Mouse (Mus musculus) cortical plate, adult 2 months (tissue): ENCODE measurements around the gene Gpld1. TPM values are rescaled to one million over a fixed set of nuclear protein-coding genes. Genes with fewer than 3 reads are reported as not detected.
A peak's percentile ranks its signal among the peaks of the same experiment; 100 is the strongest.

Source experiments
- H3K27ac ChIP-seq: fragments of 200-500 bp; 2 replicates; pipeline ENCODE4 v1.5.1; 2012; ENCODE audit warnings: low read length, control low read depth, inconsistent platforms; ENCODE audit not compliant: insufficient read depth
- H3K4me1 ChIP-seq: fragments of 200-500 bp; 2 replicates; pipeline ENCODE4 v1.6.1; 2011; ENCODE audit warnings: low read length; ENCODE audit not compliant: control insufficient read depth, insufficient read depth
- H3K4me3 ChIP-seq: fragments of 200-500 bp; 2 replicates; pipeline ENCODE4 v1.5.1; 2011; ENCODE audit warnings: mild to moderate bottlenecking, low read length, control low read depth; ENCODE audit not compliant: insufficient read depth
- CTCF ChIP-seq: fragments of 200-500 bp; IDR thresholded peaks from 2 replicates; pipeline ENCODE4 v1.5.1; 2011; ENCODE audit warnings: mild to moderate bottlenecking, control low read depth, low read length; ENCODE audit not compliant: insufficient read depth; ENCODE audit errors: extremely low read depth
- POLR2A ChIP-seq: fragments of 200-500 bp; IDR thresholded peaks from 2 replicates; pipeline ENCODE4 v1.6.1; 2011; ENCODE audit warnings: mild to moderate bottlenecking, low read length, control low read depth; ENCODE audit not compliant: insufficient read depth; ENCODE audit errors: extremely low read depth
- polyA plus RNA-seq: library from polyadenylated mRNA; depleted of rRNA; stranded (reverse); fragments of >200 nt; gene quantifications from 2 replicates; pipeline ENCODE4 v1.2.3, GENCODE M21; 2012

Gene Gpld1
- polyA plus RNA-seq, 1 experiment: 22.6 TPM

DNA sequence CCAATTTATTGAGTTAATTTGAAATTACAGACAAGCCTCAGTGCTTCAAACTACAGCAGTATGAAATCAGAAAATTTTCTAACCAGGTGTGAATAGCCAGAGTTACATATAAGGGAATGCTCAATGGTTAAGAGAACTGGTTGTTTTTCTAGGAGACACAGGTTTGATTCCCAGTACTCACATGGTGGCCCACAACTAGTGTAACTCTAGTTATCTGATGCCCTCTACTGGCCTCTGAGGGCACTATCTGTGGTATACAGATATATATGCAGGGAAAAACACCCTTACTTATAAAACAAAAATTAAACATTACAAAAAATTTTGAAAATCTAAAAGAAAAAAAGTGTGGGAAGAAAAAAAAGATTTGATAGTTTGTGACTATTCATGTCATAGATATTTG is 60.0 kb downstream of the Gpld1 start:
- H3K4me3 ChIP-seq: no peak overlapping the region
- H3K27ac ChIP-seq: no peak overlapping the region
- H3K4me1 ChIP-seq: no peaks in the 10 kb centered on the region
- TF ChIP-seq CTCF (0 out of 2 replicates have a peak, but pooled peaks have one; percentile 2), POLR2A (no peak)

DNA sequence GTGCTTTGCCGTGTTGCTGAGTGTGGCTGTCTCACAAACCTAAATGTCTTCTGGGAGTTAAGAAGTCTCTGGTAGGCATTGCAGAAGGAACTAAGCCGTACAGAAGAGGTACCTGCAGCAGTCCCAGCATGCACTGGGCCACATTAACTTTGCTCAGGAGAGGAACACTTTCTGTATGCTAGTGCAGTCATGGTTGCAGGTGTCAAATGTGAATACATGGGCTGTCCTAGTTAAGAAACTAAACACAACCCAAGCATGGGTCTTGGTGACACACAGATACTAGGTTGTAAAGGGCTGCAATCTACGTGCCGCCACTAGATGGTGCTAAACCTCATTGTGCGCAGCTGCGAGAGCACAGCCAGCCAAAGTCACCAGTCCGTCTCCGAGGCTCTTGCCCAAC is 64.2 kb downstream of the Gpld1 start:
- TF ChIP-seq POLR2A: no peak
- no peak for TF ChIP-seq CTCF
- no peak overlapping the region for H3K4me3 ChIP-seq
- no peaks in the 10 kb centered on the region for H3K4me1 ChIP-seq
- no peak overlapping the region for H3K27ac ChIP-seq

DNA sequence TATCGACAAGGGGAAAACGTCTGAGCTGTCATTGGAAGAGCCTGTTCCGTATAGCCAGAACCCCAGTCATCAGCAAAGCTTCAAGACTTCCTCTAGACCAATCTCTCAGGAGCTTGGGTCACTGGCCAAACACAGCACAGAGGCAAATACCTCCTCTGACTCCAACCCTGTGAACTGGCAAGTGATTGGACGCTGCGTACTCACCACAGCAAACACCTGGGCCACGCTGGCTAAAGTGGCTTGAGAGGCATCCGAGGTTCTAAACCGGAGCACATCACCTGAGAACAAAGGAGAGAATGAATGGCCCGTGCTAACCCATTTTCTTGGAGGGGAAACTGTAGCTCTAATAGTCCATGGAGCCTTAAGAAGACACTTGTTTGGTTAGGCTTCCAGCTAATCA is 75.4 kb downstream of the Gpld1 start:
- Histone ChIP-seq H3K4me3 (no peak overlapping the region), H3K27ac (no peak overlapping the region), H3K4me1 (peaks cover 2% of the 10 kb centered on the region; the same call in 1 of the 2 replicates)
- TF ChIP-seq CTCF: no peak
- TF ChIP-seq POLR2A: no peak

DNA sequence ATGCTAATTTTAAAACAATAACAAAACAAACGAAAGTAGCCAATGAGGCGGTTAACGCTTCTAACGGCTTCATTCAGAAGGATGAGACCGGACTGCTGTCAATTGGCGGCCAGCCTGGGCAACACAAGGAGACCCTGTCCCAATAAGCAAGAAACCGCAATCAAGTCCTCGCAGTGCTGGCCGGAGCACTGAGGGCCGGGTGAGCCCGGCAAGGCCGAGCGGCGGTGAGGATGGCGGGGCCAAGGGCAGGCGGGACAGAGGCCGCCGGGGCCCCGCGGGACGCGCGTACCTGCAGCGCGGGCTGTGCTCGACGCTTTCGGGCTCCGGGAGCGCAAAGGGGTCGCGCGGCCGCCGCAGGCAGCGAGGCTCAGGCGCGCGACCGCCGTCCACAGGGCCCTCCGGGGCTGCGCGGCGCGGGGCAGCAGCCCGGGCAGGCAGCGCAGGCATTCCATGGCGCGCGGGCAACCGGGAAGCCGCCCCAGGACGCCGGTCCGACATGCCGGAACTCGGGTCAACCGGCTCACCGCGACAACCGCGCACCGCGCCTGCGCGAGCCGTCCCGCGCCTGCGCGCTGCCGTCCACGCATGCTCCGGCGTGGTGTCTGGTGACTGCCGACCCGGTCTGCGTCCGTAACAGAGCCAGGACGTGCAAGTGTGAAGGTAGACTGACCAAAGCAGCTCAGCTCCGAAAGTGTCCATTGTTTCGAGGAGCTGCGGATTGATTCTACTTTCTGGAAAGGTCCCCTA is 77.0 kb downstream of the Gpld1 start, which contains the start of gene Mrs2:
TSS of gene Mrs2 (minus strand) at position 587 of the 747 bp plus-strand sequence.
- no peak for TF ChIP-seq CTCF
- peak; percentile 94 for TF ChIP-seq POLR2A
- H3K27ac ChIP-seq: peak within 1 kb of the TSS; percentile 63; the same call in 1 of the 2 replicates
- peaks cover 2% of the 10 kb centered on the region; the same call in 1 of the 2 replicates for H3K4me1 ChIP-seq
- H3K4me3 ChIP-seq: peak within 1 kb of the TSS; percentile 73

DNA sequence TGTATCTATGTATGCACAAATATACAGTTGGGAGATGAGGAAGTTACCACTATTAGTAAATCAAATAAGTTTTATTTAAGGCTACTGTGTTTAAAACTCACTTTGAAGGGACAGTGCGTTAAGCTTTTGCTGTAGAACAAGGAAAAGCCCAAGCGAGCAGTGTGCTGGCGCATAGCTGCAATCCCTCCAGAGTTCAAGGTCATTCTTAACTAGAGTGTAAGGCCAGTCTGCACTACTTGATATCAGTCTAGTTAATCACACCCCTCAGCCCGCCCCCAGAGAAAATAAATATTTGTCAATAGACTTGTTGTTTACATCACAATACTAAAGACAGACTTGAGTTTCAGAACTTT is 77.6 kb downstream of the Gpld1 start:
- TF ChIP-seq CTCF: no peak
- TF ChIP-seq POLR2A: no peak
- peak overlapping the region; percentile 73 for H3K4me3 ChIP-seq
- 0 out of 2 replicates have a peak overlapping the region, but pooled peaks have one; percentile 1 for H3K27ac ChIP-seq
- H3K4me1 ChIP-seq: peaks cover 2% of the 10 kb centered on the region; the same call in 1 of the 2 replicates

DNA sequence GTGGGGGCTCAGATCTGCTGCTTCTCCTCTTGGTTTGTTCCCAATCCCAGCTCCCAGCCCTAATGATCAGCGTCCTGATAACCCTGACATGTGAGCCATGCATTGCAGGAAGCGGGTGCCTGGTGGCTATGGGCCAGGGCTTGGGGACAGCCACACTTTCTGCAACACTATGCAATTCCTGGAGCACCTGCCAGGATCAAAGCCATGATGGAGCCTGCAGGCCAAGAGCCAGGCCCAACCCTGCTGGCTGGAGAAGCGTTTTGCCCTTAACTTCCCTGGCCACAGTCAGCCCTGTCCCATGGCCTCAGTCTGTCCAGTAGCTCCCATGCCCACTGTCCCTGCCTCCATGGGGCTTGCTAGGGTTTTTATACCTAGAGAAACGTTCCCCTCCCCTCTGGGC is 79.4 kb downstream of the Gpld1 start:
- Histone ChIP-seq H3K4me1 (peaks cover 2% of the 10 kb centered on the region; the same call in 1 of the 2 replicates), H3K27ac (no peak overlapping the region), H3K4me3 (no peak overlapping the region)
- no peak for TF ChIP-seq CTCF
- no peak for TF ChIP-seq POLR2A

GRCm38 (mm10) chr13:25023129-25023528 is 80.2 kb downstream of the Gpld1 start:
- peaks cover 2% of the 10 kb centered on the region; the same call in 1 of the 2 replicates for H3K4me1 ChIP-seq
- no peak overlapping the region for H3K4me3 ChIP-seq
- no peak overlapping the region for H3K27ac ChIP-seq
- no peak for TF ChIP-seq CTCF
- TF ChIP-seq POLR2A: no peak

DNA sequence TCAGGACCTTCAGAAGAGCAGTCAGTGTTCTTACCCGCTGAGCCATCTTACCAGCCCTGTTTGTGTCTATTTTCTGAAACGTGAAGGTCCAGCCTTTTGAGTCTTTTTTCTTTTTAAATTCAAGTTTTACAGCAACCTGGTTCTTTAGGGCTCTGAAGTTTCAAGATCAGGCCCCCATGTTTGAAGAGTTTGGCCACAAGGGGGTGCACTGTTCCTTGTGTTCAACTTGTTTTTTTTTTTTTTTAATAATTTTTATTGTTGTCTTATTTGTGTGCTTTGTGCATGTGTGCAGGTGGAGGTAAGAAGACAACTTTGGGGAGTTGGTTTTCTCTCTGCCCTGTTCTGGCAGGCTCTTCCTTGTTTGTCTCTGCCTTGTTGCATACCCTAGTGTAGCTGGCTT is 81.7 kb downstream of the Gpld1 start:
- no peak for TF ChIP-seq POLR2A
- TF ChIP-seq CTCF: peak; percentile 18; the same call in 1 of the 2 replicates
- no peak overlapping the region for H3K27ac ChIP-seq
- no peak overlapping the region for H3K4me3 ChIP-seq
- H3K4me1 ChIP-seq: no peaks in the 10 kb centered on the region

GRCm38 (mm10) chr13:25026409-25027113 is 83.6 kb downstream of the Gpld1 start:
- Histone ChIP-seq H3K4me3 (no peak overlapping the region), H3K27ac (no peak overlapping the region), H3K4me1 (no peaks in the 10 kb centered on the region)
- no peak for TF ChIP-seq POLR2A
- TF ChIP-seq CTCF: no peak

DNA sequence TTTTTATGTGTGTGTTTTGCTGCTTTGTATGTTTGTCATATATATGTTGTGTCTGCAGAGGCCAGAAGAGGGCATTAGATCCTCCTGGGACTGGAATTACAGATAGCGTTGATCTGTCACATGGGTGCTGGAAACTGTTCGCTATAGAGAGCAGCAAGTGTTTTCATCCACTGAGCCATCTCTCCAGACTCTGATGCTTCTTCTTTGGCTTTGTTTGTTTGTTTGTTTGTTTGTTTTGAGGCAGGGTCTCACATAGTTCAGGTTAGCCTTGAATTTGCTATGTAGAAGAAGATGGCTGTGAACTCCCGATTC is 84.1 kb downstream of the Gpld1 start:
- Histone ChIP-seq H3K4me1 (no peaks in the 10 kb centered on the region), H3K27ac (no peak overlapping the region), H3K4me3 (no peak overlapping the region)
- no peak for TF ChIP-seq POLR2A
- TF ChIP-seq CTCF: no peak
